Mouse (Mus musculus) hindbrain, embryonic 11.5 days (tissue): ENCODE data around the gene Rxra. TPM values are rescaled to one million over a fixed set of nuclear protein-coding genes. Genes with fewer than 3 reads are reported as not detected.

Experiments used
- ATAC-seq: fragments of 200-750 bp; cut with Nextera tagmentation; 2 replicates; pipeline ENCODE4 v1.8.0; 2017; ENCODE audit warnings: mild to moderate bottlenecking, moderate TSS enrichment, moderate library complexity; ENCODE audit not compliant: low FRiP score
- DNase-seq: peaks from one replicate; pipeline ENCODE4 v3.0.0-alpha.2; 2015; ENCODE audit warnings: low spot score
- H3K27ac ChIP-seq: fragments of 300-500 bp; sonication (generic); 2 replicates; pipeline ENCODE4 v1.5.1; 2014; ENCODE audit warnings: mild to moderate bottlenecking, low read depth, low read length
- H3K27me3 ChIP-seq: fragments of 300-500 bp; sonication (generic); 2 replicates; pipeline ENCODE4 v1.6.1; 2014; ENCODE audit warnings: mild to moderate bottlenecking, low read length, moderate library complexity, mixed read lengths; ENCODE audit not compliant: control insufficient read depth, insufficient read depth
- H3K36me3 ChIP-seq: fragments of 300-500 bp; sonication (generic); 2 replicates; pipeline ENCODE4 v1.6.1; 2014; ENCODE audit warnings: mild to moderate bottlenecking, low read length, moderate library complexity, mixed read lengths; ENCODE audit not compliant: control insufficient read depth, insufficient read depth
- H3K4me1 ChIP-seq: fragments of 300-500 bp; sonication (generic); replicated peaks from 2 replicates; pipeline ENCODE4 v1.6.1; 2014; ENCODE audit warnings: low read length, mixed read lengths; ENCODE audit not compliant: control insufficient read depth, insufficient read depth
- H3K4me2 ChIP-seq: fragments of 300-500 bp; sonication (generic); replicated peaks from 2 replicates; pipeline ENCODE4 v1.6.1; 2014; ENCODE audit warnings: mild to moderate bottlenecking, low read depth, low read length
- H3K4me3 ChIP-seq: fragments of 300-500 bp; sonication (generic); 2 replicates; pipeline ENCODE4 v1.5.1; 2014; ENCODE audit warnings: low read depth, low read length
- H3K9ac ChIP-seq: fragments of 300-500 bp; sonication (generic); 2 replicates; pipeline ENCODE4 v1.6.1; 2014; ENCODE audit warnings: low read depth, low read length
- H3K9me3 ChIP-seq: fragments of 300-500 bp; sonication (generic); 2 replicates; pipeline ENCODE4 v1.6.1; 2016; ENCODE audit warnings: low read length; ENCODE audit not compliant: control insufficient read depth
- WGBS: fragments of 180-500 bp; shearing (Covaris S2); extraction: QIAGEN DNeasy Blood & Tissue Kit; methylation state at CpG from one replicate; pipeline ENCODE4 v1.1.7; 2014; 5-methylcytosine and 5-hydroxymethylcytosine counted together
- polyA plus RNA-seq: library from polyadenylated mRNA; unstranded; fragments of >200 nt; fragmentation: Nextera tagmentation; extraction: Ambion mirVana; gene quantifications from 2 replicates; pipeline ENCODE4 v1.2.1, GENCODE M21; 2014

Rxra gene
- polyA plus RNA-seq, 1 experiment from 2014 or later: 6.5 TPM

DNA sequence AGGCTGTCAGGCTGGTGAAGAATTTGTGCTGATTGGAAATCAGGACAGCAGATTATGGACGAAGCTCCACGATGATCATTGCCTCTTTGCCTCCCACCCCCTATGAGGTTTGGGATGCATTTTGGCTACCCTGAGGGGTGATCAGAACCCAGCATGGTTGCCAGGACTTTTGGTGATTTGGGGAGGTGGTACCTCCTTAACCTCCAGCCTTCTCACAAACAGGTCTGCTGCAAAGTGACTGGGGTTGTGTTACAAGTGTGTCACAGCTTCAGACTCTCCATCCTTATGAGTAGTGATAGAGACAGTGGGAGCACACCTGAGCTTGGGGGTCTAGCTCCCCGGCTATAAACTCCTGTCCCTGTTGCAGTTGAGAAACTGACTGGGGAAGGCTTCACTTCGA is 2.1 kb downstream of the Rxra start:
- DNase-seq (no peak), ATAC-seq (no peak)
- Histone ChIP-seq H3K27ac (peak overlapping the region; percentile 94; the same call in 1 of the 2 replicates), H3K27me3 (no peaks in the 10 kb centered on the region), H3K36me3 (no peaks in the 10 kb centered on the region), H3K4me3 (peak overlapping the region; percentile 90), H3K4me1 (peaks cover 34% of the 10 kb centered on the region), H3K9ac (peak overlapping the region; percentile 94), H3K9me3 (no peaks in the 10 kb centered on the region), H3K4me2 (peak overlapping the region; percentile 84)
- WGBS: 21% methylated on average over 4 of the region's 4 CpGs

DNA sequence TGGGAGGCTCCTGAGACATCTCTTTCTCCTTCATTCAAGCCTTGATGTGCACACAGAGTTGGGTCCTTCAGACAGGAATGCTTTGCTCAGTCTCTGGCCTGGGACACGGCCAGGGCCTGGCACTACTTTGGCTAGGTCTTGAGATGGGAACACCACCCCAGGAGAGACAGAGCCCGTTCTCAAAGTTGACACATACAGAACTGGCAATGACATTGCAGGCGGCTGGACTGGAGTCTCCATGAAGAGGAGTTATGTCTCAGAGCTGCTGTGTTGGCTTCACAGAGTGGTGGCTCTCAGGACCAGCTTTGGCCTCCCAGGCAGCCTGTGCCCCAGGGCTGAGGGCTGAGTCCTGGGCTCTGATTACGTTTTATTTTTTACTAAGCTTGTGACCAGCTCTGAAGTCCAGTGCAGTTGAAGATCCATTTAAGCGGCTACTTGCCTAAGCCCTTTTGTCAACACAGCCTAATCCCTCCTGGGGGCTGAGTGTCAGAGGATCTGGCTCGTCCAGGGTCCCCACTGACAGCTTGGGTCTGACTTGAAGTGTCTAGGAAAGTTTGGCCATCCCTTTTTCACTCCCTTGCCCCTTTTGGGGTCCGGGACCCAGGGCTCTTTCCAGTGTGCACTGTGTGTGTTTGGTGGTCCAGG is 2.7 kb downstream of the Rxra start:
- DNase-seq (no peak), ATAC-seq (no peak)
- WGBS: 31% methylated on average over 7 of the region's 7 CpGs
- H3K9ac ChIP-seq: peak overlapping the region; percentile 37
- H3K27me3 ChIP-seq: no peaks in the 10 kb centered on the region
- H3K9me3 ChIP-seq: no peaks in the 10 kb centered on the region
- peaks cover 35% of the 10 kb centered on the region for H3K4me1 ChIP-seq
- H3K4me2 ChIP-seq: peak overlapping the region; percentile 84
- no peaks in the 10 kb centered on the region for H3K36me3 ChIP-seq
- peak overlapping the region; percentile 90 for H3K4me3 ChIP-seq
- no peak overlapping the region for H3K27ac ChIP-seq

DNA sequence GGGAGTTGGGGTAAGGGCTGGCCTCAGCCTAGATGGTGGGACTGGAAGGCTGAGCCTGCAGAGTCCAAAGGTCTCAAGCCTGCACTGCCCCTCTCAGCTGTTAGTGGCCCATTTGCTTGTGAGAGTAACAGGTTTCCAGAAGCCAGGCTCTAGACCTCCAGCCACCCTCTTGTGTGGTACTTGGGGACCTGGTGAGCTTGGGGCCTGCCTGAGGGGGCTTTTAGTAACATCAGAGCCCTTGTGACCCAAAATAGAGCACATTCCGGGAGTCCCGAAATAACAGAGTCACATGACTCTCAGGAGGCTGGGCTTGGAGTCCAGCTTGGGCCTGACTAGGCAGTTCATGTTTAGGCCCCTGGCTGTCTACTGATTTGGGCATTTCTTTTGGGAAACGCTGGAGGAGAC is 3.4 kb downstream of the Rxra start:
- Histone ChIP-seq H3K9me3 (no peaks in the 10 kb centered on the region), H3K4me1 (peaks cover 42% of the 10 kb centered on the region), H3K9ac (peak overlapping the region; percentile 37; the same call in 1 of the 2 replicates), H3K27me3 (no peaks in the 10 kb centered on the region), H3K27ac (no peak overlapping the region), H3K4me3 (0 out of 2 replicates have a peak overlapping the region, but pooled peaks have one; percentile 10), H3K4me2 (peak overlapping the region; percentile 84), H3K36me3 (no peaks in the 10 kb centered on the region)
- ATAC-seq: no peak
- no peak for DNase-seq
- 20% methylated on average over 3 of the region's 3 CpGs for WGBS

DNA sequence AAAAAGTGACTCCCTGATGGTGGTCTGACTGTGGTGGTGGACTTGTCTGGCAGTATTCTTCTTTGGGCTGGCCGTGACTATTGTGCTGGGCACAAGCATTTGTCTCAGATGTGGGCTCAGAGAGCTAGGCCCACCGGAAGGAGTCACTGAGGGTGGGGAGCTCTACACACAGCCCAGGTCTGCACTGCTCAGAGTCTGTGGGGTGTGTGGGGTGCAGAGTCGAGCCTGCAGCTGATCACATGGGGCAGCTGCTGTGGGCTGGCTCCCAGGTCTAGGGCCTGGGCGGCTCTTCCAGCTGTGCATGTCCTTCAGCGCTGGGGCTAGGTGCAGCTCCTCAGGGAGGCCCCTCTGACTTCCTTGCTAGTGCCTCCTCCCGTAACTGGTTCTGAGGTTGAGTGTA is 3.8 kb downstream of the Rxra start:
- Histone ChIP-seq H3K36me3 (no peaks in the 10 kb centered on the region), H3K4me2 (no peak overlapping the region; the same call in 1 of the 2 replicates), H3K4me1 (peaks cover 42% of the 10 kb centered on the region), H3K27me3 (no peaks in the 10 kb centered on the region), H3K9me3 (no peaks in the 10 kb centered on the region), H3K9ac (peak overlapping the region; percentile 1; the same call in 1 of the 2 replicates), H3K27ac (no peak overlapping the region), H3K4me3 (0 out of 2 replicates have a peak overlapping the region, but pooled peaks have one; percentile 10)
- 66% methylated on average over 6 of the region's 6 CpGs for WGBS
- DNase-seq (no peak), ATAC-seq (no peak)

DNA sequence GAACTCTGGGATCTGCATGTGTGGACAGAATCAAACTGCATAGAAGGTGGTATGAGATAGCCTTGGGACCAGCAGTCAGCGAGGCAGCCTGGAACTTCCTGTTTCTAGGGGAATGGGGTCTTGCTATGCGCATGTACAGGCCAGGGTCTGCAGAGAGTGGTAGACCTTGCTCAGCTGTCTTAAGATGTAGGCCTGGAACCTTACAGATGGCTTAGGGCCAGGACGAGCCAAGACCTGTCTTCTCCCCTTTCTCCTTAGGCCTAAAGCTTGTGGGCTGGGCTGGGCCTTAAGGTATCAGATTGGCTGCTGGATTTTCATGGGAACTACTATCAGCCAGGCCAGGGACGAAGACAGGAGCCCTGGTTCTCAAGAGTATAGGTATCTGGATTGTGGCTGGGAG is 4.4 kb downstream of the Rxra start:
- Histone ChIP-seq H3K4me2 (no peak overlapping the region), H3K27ac (no peak overlapping the region), H3K9me3 (no peaks in the 10 kb centered on the region), H3K4me1 (peaks cover 42% of the 10 kb centered on the region), H3K27me3 (no peaks in the 10 kb centered on the region), H3K36me3 (no peaks in the 10 kb centered on the region), H3K4me3 (no peak overlapping the region), H3K9ac (0 out of 2 replicates have a peak overlapping the region, but pooled peaks have one; percentile 1)
- 82% methylated on average over 4 of the region's 4 CpGs for WGBS
- ATAC-seq: no peak
- DNase-seq: no peak

DNA sequence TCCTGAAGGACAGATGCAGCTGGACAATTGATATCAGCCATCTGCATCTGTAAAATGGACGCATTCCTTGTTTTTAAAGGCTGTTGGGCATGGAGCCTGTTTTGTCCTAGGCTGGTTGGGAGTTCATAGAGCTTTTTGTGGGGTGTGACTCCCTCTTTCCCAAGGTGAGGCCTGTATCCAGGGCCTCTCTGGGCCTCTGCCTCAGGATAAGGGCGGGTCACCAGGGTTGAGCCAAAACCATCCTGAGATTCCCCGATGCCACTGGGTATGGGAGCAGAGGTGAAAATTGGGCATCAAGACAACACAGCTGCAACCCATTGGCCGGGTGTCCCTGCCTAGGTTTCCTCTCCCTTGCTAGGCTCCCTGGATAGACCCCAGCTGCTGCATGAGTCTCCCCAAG is 5.2 kb downstream of the Rxra start:
- no peak for DNase-seq
- peaks cover 39% of the 10 kb centered on the region for H3K4me1 ChIP-seq

DNA sequence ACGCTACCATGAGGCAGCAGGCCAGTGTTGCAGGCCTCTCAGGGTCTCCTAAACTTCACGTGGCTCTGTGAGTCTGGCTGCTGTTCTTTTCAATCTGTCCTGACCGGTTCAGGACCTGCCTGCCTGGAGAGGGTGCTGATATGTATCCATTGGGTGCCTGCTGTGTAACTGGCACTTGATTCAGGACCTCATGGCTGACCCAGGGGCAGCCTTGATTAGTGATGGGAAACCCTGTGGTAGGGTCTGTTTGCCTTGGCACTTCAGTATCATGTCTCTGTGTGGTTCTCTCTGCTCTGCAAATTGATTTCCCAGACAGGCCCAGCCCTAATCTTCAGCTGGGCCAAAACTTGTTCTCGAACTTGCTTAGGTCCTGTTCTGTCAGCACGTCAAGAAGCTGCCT is 5.9 kb downstream of the Rxra start:
- peaks cover 39% of the 10 kb centered on the region for H3K4me1 ChIP-seq
- no peak overlapping the region for H3K4me2 ChIP-seq
- DNase-seq: no peak
- H3K9me3 ChIP-seq: no peaks in the 10 kb centered on the region
- no peak overlapping the region for H3K27ac ChIP-seq
- WGBS: 59% methylated on average over 5 of the region's 5 CpGs
- H3K4me3 ChIP-seq: no peak overlapping the region
- no peaks in the 10 kb centered on the region for H3K36me3 ChIP-seq
- no peaks in the 10 kb centered on the region for H3K27me3 ChIP-seq
- ATAC-seq: no peak
- H3K9ac ChIP-seq: no peak overlapping the region

More for the DNA sequence above, 5.2 kb downstream of the Rxra start:
- Histone ChIP-seq H3K4me2 (no peak overlapping the region), H3K27me3 (no peaks in the 10 kb centered on the region), H3K9ac (no peak overlapping the region), H3K9me3 (no peaks in the 10 kb centered on the region), H3K4me3 (no peak overlapping the region), H3K27ac (0 out of 2 replicates have a peak overlapping the region, but pooled peaks have one; percentile 17), H3K36me3 (no peaks in the 10 kb centered on the region)
- 75% methylated on average over 4 of the region's 4 CpGs for WGBS
- no peak for ATAC-seq

DNA sequence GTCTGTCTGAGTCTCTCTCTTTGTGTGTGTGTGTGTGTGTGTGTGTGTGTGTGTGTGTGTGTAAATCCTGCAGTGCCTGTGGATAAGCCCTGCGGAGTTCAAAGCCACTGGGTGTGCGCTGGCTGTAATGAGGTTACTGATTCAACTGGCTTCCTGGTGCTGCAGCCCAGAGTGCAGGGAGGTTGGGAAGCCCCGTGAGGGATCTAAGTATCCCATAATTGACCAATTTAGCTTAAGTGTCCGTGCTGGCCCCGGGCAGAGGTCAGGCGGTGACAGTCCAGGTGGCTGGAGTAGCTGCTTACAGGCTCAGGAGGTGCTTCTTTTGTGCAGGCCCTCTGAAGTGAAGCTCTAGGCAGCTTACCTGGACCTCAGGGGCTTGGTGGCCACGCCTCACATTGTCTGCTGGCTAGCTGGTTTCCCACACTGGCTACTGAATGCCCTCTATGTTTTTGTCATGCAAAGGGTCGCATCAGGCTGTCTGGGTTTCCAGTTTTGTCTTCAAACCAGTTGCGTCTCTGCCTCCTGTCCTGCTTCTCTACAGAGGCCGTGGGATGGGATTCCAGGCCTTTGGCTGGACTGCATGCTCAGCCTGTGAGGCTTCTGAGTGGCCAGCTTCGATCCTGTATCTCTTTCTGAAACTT is 7.9 kb downstream of the Rxra start:
- Histone ChIP-seq H3K4me2 (no peak overlapping the region), H3K4me3 (no peak overlapping the region), H3K9ac (0 out of 2 replicates have a peak overlapping the region, but pooled peaks have one; percentile 19), H3K27me3 (no peaks in the 10 kb centered on the region), H3K27ac (no peak overlapping the region), H3K9me3 (no peaks in the 10 kb centered on the region), H3K36me3 (no peaks in the 10 kb centered on the region), H3K4me1 (peaks cover 30% of the 10 kb centered on the region)
- ATAC-seq: no peak
- no peak for DNase-seq
- WGBS: 34% methylated on average over 11 of the region's 11 CpGs

DNA sequence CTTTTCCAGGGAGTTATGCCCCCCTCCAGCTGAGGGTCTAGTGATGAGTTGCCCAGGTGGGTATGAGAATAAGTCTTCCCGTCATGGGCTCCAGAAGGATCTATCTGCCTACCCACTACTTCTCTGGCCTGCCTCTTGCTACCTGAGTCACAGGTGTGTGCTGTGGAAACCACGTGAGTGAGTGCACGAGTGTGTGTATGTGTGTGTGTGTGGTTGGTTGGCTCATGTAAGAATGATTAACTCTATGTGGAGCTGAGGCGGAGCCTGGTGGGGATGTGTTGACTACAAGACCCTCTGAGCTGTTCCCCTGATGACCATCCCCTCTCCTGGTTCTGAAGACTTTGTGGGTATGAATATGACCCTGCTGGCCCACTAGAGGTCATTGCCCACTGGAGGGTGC is 9.7 kb downstream of the Rxra start:
- Histone ChIP-seq H3K4me2 (no peak overlapping the region), H3K27ac (no peak overlapping the region), H3K9ac (no peak overlapping the region), H3K4me3 (no peak overlapping the region), H3K27me3 (no peaks in the 10 kb centered on the region), H3K36me3 (no peaks in the 10 kb centered on the region), H3K4me1 (peaks cover 15% of the 10 kb centered on the region), H3K9me3 (no peaks in the 10 kb centered on the region)
- DNase-seq (no peak), ATAC-seq (no peak)
- 94% methylated on average over 4 of the region's 4 CpGs for WGBS
